Mouse (Mus musculus) left cerebral cortex, adult 18-20 months (tissue): ENCODE results near the gene Sf3a2. TPM values are rescaled to one million over a fixed set of nuclear protein-coding genes. Genes with fewer than 3 reads are reported as not detected.
A peak's percentile ranks its signal among the peaks of the same experiment; 100 is the strongest.
"Not testable (repeated sequence)": the region's sequence is repeated elsewhere in the genome, so short reads cannot be mapped to it uniquely, and the experiment has no call there.

Experiments used
- DNase-seq, 2 experiments: peaks; one replicate each; pipeline ENCODE4 v3.0.0; 2021 to 2022; ENCODE audit warnings: low spot score in 2 of 2, mixed read lengths in 1 of 2
- total RNA-seq, 2 experiments: library from RNA; stranded (reverse); gene quantifications; 2 replicates each; pipeline ENCODE4 v1.2.3; 2021

Gene Sf3a2
- total RNA-seq, 2 experiments from 2014 or later, result 46.8 to 53.3 TPM

DNA sequence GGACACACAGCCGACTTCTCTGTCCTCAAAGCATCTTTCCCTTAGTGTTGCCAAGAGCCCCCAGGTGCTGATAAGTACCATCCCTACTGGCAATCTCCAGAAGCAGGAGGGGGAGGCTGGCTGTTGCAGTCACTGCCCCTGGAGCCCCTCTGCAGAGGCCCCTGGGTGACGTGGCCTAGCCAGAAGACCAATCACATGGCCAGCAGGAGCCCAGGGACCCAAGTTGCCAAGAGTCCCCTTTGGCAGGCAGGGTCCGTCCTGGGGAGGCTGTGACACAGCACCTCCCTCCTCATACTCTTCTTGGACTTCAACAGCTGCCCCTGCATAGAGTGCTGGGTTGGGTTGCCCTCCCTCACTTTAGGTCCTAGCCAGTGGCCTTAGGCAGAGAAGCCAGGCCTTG lies 5.0 kb downstream of the Sf3a2 start:
- DNase-seq, result no peak

GRCm38 (mm10) chr10:80804340-80804739 lies 6.3 kb downstream of the Sf3a2 start:
- no peak for DNase-seq

DNA sequence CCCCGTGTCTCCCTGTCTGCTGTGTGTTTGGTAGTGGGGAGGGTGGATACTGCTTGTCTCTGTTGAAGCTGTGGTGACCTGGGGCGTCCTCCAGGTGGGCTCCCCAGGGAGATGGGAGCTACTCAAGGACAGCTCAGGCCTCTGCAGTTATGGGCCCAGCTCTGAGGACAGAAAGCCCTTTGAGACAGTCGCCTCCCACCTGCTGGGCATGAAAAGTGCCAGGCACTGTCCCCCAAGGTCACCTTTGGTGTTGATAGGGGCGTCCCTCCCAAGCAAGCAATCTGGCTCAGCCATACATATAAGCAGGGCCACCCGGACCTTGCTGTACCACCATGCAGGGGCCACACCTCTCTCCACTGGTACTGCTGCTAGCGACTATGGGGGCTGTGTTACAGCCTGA lies 6.9 kb downstream of the Sf3a2 start, which contains the start of gene Amh:
Amh (plus strand) TSS at position 328 of the 400 bp plus-strand sequence.
- DNase-seq, result no peak

- no peak for DNase-seq
Observed at GRCm38 (mm10) chr10:80805322-80805721, 7.3 kb downstream of the Sf3a2 start.

- DNase-seq, result peak; percentile 79 to 85
Observed at GRCm38 (mm10) chr10:80805925-80806324, 7.9 kb downstream of the Sf3a2 start.

DNA sequence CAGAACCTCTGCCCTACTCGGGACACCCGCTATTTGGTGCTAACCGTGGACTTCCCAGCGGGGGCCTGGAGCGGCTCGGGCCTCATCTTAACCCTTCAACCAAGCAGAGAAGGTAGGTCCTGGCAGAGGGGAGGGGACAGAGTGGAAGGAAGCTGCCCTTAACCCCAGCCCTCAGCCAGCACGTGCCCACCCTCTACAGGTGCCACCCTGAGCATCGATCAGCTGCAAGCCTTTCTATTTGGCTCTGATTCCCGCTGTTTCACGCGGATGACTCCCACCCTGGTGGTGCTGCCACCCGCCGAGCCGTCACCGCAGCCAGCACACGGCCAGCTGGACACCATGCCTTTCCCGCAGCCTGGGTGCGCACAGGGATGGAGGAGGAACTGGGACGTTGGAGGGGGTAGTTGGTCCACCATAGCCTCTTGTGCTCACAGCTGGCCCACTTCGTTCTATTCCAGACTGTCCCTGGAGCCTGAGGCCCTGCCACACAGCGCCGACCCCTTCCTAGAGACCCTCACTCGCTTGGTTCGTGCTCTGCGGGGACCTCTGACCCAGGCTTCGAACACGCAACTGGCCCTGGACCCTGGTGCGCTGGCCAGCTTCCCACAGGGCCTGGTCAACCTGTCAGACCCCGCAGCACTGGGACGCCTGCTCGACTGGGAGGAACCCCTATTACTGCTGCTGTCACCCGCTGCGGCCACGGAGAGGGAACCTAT lies 8.5 kb downstream of the Sf3a2 start:
- no peak for DNase-seq

DNA sequence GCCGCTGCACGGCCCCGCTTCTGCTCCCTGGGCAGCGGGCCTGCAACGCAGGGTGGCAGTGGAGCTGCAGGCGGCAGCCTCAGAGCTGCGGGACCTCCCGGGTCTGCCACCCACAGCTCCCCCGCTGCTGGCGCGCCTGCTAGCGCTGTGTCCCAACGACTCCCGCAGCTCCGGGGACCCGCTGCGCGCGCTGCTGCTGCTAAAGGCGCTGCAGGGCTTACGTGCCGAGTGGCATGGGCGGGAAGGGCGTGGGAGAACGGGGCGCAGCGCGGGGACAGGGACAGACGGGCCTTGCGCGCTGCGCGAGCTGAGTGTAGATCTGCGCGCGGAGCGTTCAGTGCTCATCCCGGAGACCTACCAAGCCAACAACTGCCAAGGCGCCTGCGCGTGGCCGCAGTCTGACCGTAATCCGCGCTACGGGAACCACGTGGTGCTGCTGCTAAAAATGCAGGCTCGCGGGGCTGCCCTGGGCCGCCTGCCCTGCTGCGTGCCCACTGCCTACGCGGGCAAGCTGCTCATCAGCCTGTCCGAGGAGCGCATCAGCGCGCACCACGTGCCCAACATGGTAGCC lies 9.1 kb downstream of the Sf3a2 start:
- peak; percentile 83 to 91 for DNase-seq

DNA sequence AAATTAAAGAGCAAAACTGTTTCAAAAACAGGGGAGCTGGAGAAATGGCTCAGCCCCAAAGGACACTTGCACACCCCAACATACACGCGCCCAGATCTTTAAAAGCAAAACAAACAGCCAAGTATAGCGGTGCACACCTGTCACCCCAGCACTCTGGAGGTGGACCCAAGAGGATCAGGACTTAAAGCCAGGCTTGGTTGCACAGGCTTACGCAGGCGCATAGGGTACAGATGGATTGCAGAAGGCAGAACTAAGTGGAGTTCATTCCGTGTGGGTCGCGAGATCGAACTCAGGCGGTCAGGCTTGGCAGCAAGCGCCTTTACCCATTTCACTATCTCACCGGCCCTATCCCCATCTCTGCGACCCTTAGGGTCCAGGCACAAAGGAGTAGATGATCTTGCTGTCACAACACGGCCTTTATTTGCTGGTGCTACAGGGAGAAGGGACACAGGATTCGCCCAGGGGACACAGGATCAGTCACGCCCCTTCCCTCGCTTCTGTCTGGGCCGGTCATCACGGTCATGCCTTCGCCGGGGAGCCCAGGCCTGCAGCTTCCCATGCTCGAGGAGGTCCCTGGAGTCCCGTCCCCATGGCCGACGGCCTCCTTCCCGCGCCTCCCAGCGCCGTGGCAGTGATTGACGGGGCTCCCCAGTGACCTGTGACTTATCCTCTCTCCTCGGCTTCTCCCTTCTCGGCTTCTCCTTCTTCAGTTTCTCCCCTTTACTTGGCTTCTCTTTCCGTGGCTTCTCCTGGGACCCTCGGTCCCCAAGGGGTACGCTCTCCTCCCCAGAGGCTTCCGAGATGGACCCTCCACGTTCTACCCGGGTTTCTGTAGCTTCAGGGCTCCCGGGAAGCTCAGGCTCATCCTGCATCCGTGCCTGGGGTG lies 10.3 kb downstream of the Sf3a2 start:
- no peak for DNase-seq

DNA sequence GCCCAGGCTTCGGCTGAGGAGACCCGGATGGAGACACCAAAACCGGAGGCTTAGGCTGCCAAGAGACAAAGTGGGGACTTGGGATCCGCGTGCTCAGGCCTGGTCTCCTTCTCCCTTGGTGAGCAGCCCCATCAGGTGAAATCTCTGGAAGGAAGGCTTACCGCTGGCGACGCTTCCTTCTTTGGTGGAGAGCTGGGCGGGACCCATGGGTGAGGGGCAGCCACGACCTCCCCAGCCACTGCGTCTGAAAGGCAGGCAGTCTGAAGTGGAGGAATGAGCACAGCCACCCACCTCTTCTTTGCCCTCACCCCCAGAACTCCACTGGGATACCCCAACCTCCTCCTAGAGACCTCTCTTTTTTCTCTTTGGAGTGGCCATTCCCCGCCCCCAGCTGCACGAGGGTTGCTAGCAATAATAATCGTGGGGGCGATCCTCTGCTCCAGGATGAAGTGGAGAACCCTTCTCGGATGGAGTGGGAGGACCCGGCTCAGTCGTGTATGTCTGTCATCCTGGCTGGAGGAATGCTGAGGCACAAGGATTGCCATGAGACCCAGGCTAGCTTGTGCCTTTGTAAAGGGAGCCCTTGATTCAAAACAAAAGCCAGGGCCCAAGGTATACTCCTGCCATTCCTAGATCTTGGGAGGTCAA lies 11.1 kb downstream of the Sf3a2 start:
- peak; percentile 31 to 55 for DNase-seq

GRCm38 (mm10) chr10:80810084-80810483 lies 12.1 kb downstream of the Sf3a2 start:
- no peak for DNase-seq

GRCm38 (mm10) chr10:80812391-80813041 lies 14.5 kb downstream of the Sf3a2 start:
- DNase-seq, result no peak

DNA sequence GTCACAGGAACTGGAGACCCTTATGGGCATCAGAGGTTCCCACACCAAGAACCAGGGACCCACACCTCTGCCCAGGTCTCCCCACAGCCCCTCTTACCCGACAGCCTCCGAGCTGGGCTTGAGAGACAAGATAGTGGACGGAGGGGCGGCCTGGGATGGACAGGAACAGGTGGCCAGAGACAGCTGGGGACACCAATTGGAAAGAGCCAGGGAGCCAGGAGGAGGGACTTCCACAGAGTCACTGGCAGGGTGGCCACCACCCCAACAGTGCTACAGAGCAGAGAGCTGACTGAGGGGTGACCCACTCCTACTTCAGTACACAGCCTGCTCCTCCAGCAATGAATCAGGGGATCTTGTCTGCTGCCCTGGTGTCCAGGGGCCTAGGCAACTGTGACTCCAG lies 15.4 kb downstream of the Sf3a2 start, which contains the start of gene Jsrp1:
Jsrp1 (minus strand) TSS at position 133 of the 400 bp plus-strand sequence.
- DNase-seq, result no peak

GRCm38 (mm10) chr10:80814800-80815199 lies 16.8 kb downstream of the Sf3a2 start:
- no peak for DNase-seq

DNA sequence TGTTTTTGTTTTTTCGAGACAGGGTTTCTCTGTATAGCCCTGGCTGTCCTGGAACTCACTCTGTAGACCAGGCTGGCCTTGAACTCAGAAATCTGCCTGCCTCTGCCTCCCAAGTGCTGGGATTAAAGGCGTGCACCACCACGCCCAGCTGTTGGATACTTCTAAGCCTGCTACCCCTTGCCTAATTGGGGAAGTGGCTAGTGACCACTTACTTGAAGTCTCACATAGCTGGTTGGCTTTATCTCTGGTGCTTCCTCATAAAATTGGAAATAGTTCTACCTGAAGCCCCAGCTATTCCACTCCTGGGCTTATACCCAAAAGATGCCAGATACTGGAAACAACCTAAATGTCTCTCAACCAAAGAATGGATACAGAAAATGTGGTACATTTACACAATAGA lies 18.3 kb downstream of the Sf3a2 start:
- not testable (repeated sequence) for DNase-seq

- DNase-seq, result no peak
Observed at GRCm38 (mm10) chr10:80817164-80817563, 19.2 kb downstream of the Sf3a2 start.

DNA sequence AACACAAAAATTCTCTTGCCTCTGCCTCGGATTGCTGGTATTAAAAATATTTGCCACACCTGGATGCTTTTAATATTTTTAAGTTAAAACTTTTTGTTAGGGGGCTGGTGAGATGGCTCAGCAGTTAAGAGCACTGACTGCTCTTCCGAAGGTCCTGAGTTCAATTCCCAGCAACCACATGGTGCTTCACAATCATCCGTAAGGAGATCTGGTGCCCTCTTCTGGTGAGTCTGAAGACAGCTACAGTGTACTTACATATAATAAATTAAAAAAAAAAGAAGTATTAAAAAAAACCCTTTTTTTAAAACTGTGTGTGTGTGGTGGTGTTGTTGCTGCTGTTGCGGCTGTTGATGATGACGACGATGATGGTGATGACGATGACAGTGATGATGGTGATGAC lies 20.0 kb downstream of the Sf3a2 start:
- not testable (repeated sequence) for DNase-seq

DNA sequence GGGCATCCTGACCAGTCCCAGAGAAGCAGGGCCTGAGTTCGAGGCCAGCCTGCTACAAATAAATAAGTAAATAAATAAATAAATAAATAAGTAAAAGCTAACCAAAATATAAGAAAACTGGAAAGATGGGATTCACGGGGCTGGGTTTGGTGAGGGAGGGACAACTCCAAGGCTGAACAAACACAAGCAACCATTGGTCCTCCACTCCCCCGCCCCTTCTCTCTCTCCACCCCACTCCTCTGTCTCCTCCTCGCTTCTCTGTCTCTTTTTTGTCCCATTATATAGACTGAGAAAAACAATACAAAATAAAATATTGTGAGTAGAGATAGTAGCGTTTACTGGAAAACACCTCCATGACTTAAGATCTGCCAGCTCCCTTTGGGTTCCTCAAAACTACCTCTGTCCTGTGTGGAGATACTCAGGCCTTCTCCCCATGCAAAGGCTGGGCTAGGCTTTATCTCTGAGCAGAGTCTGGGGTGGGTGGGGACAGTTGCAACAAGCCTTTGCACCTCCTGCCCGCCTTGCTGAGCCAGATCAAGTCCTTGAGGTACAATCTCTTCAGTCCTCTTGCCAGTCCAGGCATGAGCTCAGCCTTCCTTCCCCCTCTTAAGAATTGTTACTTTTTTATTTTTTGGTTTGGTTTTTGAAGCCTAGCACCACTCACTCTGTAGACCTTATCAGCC lies 20.7 kb downstream of the Sf3a2 start:
- no peak for DNase-seq

DNA sequence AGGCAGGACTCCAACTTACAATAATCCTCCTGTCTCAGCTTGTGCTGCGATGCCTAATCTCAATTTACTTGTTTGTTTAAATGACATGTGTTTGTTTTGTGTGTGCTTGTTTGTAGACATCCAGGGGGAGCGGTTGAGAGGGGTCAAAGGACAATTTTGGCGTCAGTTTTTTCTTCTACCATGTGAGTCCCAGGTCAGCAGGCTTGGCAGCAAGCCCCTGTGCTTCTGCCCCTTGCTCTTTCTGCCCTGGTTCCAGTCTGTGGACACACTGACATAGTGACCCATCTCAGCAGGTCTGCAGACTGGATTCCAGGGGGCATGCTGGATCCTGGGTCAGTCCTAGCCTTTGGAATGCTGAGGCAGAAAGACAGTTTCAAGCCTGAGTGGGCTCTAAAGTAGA lies 21.4 kb downstream of the Sf3a2 start:
- DNase-seq, result no peak

DNA sequence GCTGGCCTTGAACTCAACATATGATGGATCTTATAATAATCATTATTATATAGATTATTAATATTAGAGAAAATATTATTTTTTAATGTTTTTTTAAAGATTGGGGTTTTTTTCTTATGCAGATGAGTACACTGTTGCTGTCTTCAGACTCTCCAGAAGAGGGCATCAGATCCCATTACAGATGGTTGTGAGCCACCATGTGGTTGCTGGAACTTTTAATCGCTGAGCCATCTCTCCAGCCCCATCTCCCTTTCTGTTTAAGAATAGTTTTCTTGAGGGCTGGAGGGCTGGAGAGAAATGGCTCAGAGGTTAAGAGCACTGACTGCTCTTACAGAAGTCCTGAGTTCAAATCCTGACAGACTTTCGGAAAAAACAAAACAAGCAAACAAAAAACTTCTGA lies 24.0 kb downstream of the Sf3a2 start:
- no peak for DNase-seq

GRCm38 (mm10) chr10:80822528-80822927 lies 24.5 kb downstream of the Sf3a2 start:
- DNase-seq, result no peak
